Mouse (Mus musculus) liver, adult 2 months (tissue): ENCODE measurements around the gene Fndc3b. TPM values are rescaled to one million over a fixed set of nuclear protein-coding genes. Genes with fewer than 3 reads are reported as not detected.

ENCODE experiments used
- DNase-seq: peaks from one replicate; pipeline ENCODE4 v3.0.0-alpha.2; 2011; ENCODE audit warnings: low read depth, low spot score; ENCODE audit errors: extremely low read depth
- H3K27ac ChIP-seq: fragments of 200-500 bp; replicated peaks from 2 replicates; pipeline ENCODE4 v1.5.1; 2012; ENCODE audit warnings: low read depth, mild to moderate bottlenecking, control low read depth, inconsistent platforms, low read length; ENCODE audit not compliant: insufficient read depth
- H3K27me3 ChIP-seq: fragments of 200-500 bp; 2 replicates; pipeline ENCODE4 v1.6.1; 2012; ENCODE audit warnings: mild to moderate bottlenecking, moderate library complexity, low read length, inconsistent platforms; ENCODE audit not compliant: control insufficient read depth, insufficient read depth
- H3K36me3 ChIP-seq: fragments of 200-500 bp; 2 replicates; pipeline ENCODE4 v1.6.1; 2012; ENCODE audit warnings: low read length, inconsistent platforms; ENCODE audit not compliant: control insufficient read depth, insufficient read depth
- H3K4me1 ChIP-seq: fragments of 200-500 bp; 2 replicates; pipeline ENCODE4 v1.6.1; 2011; ENCODE audit warnings: low read length; ENCODE audit not compliant: control insufficient read depth, insufficient read depth
- H3K4me3 ChIP-seq: fragments of 200-500 bp; 2 replicates; pipeline ENCODE4 v1.5.1; 2011; ENCODE audit warnings: low read depth, mild to moderate bottlenecking, control low read depth, low read length, moderate library complexity; ENCODE audit not compliant: insufficient read depth
- H3K79me2 ChIP-seq: fragments of 200-500 bp; 2 replicates; pipeline ENCODE4 v1.6.1; 2012; ENCODE audit warnings: inconsistent platforms, mild to moderate bottlenecking, low read length, moderate library complexity; ENCODE audit not compliant: control insufficient read depth, insufficient read depth
- H3K9ac ChIP-seq: fragments of 200-500 bp; 2 replicates; pipeline ENCODE4 v1.6.1; 2012; ENCODE audit warnings: low read depth, mild to moderate bottlenecking, control low read depth, inconsistent platforms, low read length
- CTCF ChIP-seq: fragments of 200-500 bp; IDR thresholded peaks from 2 replicates; pipeline ENCODE4 v1.5.1; 2011; ENCODE audit warnings: low read depth, low read length, control low read depth
- POLR2A ChIP-seq: fragments of 200-500 bp; IDR thresholded peaks from 2 replicates; pipeline ENCODE4 v1.6.1; 2011; ENCODE audit warnings: low read length, control low read depth; ENCODE audit not compliant: insufficient read depth; ENCODE audit errors: extremely low read depth
- WGBS: fragments of 180-500 bp; shearing (Covaris S2); methylation state at CpG from one replicate; pipeline ENCODE4 v1.1.7; 2018; 5-methylcytosine and 5-hydroxymethylcytosine counted together
- polyA plus RNA-seq: library from polyadenylated mRNA; depleted of rRNA; stranded (reverse); fragments of >200 nt; gene quantifications from 2 replicates; pipeline ENCODE4 v1.2.3, GENCODE M21; 2012
- total RNA-seq: library from RNA; depleted of rRNA; stranded (reverse); fragments of >200 nt; gene quantifications from 2 replicates; pipeline ENCODE4 v1.2.3, GENCODE M21; 2014

Fndc3b gene
- total and polyA plus RNA-seq, 2 experiments = 3.3 to 9.4 TPM

- H3K9ac ChIP-seq = no peak overlapping the region
- peaks cover 3% of the 10 kb centered on the region; the same call in 1 of the 2 replicates for H3K36me3 ChIP-seq
- no peak for DNase-seq
- H3K4me1 ChIP-seq = peaks cover 9% of the 10 kb centered on the region; the same call in 1 of the 2 replicates
- WGBS = 78% methylated on average over 8 of the region's 8 CpGs
- no peaks in the 10 kb centered on the region; the same call in 1 of the 2 replicates for H3K79me2 ChIP-seq
- H3K4me3 ChIP-seq = no peak overlapping the region
- H3K27me3 ChIP-seq = no peaks in the 10 kb centered on the region
- H3K27ac ChIP-seq = no peak overlapping the region
- no peak for TF ChIP-seq CTCF
- TF ChIP-seq POLR2A = no peak
Observed at GRCm38 (mm10) chr3:27470781-27471180, 240.3 kb downstream of the Fndc3b start.

GRCm38 (mm10) chr3:27469971-27470370 lies 241.1 kb downstream of the Fndc3b start:
- Histone ChIP-seq H3K79me2 (no peaks in the 10 kb centered on the region; the same call in 1 of the 2 replicates), H3K36me3 (peaks cover 9% of the 10 kb centered on the region; the same call in 1 of the 2 replicates), H3K27ac (no peak overlapping the region), H3K9ac (no peak overlapping the region), H3K27me3 (no peaks in the 10 kb centered on the region), H3K4me3 (no peak overlapping the region), H3K4me1 (peaks cover 9% of the 10 kb centered on the region; the same call in 1 of the 2 replicates)
- no peak for DNase-seq
- WGBS = 94% methylated on average over 8 of the region's 8 CpGs
- TF ChIP-seq POLR2A (no peak), CTCF (no peak)

- H3K79me2 ChIP-seq = no peaks in the 10 kb centered on the region; the same call in 1 of the 2 replicates
- no peak overlapping the region for H3K4me3 ChIP-seq
- no peak overlapping the region for H3K27ac ChIP-seq
- DNase-seq = no peak
- no peaks in the 10 kb centered on the region for H3K4me1 ChIP-seq
- WGBS = 80% methylated on average over 11 of the region's 11 CpGs
- TF ChIP-seq POLR2A (no peak), CTCF (peak; percentile 66)
- H3K27me3 ChIP-seq = no peaks in the 10 kb centered on the region
- peaks cover 20% of the 10 kb centered on the region; the same call in 1 of the 2 replicates for H3K36me3 ChIP-seq
- H3K9ac ChIP-seq = no peak overlapping the region
Observed at GRCm38 (mm10) chr3:27467505-27468020, 243.5 kb downstream of the Fndc3b start.

- Histone ChIP-seq H3K36me3 (peaks cover 22% of the 10 kb centered on the region; the same call in 1 of the 2 replicates), H3K9ac (no peak overlapping the region), H3K27ac (no peak overlapping the region), H3K4me3 (no peak overlapping the region), H3K27me3 (no peaks in the 10 kb centered on the region), H3K4me1 (no peaks in the 10 kb centered on the region), H3K79me2 (no peaks in the 10 kb centered on the region; the same call in 1 of the 2 replicates)
- WGBS = 76% methylated on average over 7 of the region's 7 CpGs
- no peak for TF ChIP-seq POLR2A
- peak; percentile 34 for TF ChIP-seq CTCF
- DNase-seq = peak; percentile 43
Observed at GRCm38 (mm10) chr3:27466297-27466901, 244.7 kb downstream of the Fndc3b start.

- Histone ChIP-seq H3K27me3 (no peaks in the 10 kb centered on the region), H3K36me3 (peaks cover 28% of the 10 kb centered on the region), H3K4me1 (no peaks in the 10 kb centered on the region), H3K27ac (no peak overlapping the region), H3K4me3 (no peak overlapping the region), H3K79me2 (no peaks in the 10 kb centered on the region), H3K9ac (no peak overlapping the region)
- TF ChIP-seq POLR2A (no peak), CTCF (no peak)
- 86% methylated on average over 7 of the region's 7 CpGs for WGBS
- DNase-seq = no peak
Observed at GRCm38 (mm10) chr3:27463373-27463772, 247.7 kb downstream of the Fndc3b start.

- H3K4me3 ChIP-seq = no peak overlapping the region
- H3K79me2 ChIP-seq = no peaks in the 10 kb centered on the region
- H3K27ac ChIP-seq = no peak overlapping the region
- H3K9ac ChIP-seq = no peak overlapping the region
- H3K4me1 ChIP-seq = no peaks in the 10 kb centered on the region
- TF ChIP-seq POLR2A (no peak), CTCF (no peak)
- no peaks in the 10 kb centered on the region for H3K27me3 ChIP-seq
- 83% methylated on average over 15 of the region's 15 CpGs for WGBS
- H3K36me3 ChIP-seq = peaks cover 28% of the 10 kb centered on the region
- DNase-seq = no peak
Observed at GRCm38 (mm10) chr3:27462934-27463333, 248.2 kb downstream of the Fndc3b start.
